Mouse (Mus musculus) olfactory bulb, adult 2 months (tissue): Measurements from ENCODE around the gene Proca1. TPM values are rescaled to one million over a fixed set of nuclear protein-coding genes. Genes with fewer than 3 reads are reported as not detected.
A peak's percentile ranks its signal among the peaks of the same experiment; 100 is the strongest.

Experiments
- H3K27ac ChIP-seq: fragments of 200-500 bp; 2 replicates; pipeline ENCODE4 v1.5.1; 2012; ENCODE audit warnings: low read depth, low read length; ENCODE audit not compliant: insufficient read depth
- H3K4me1 ChIP-seq: fragments of 200-500 bp; 2 replicates; pipeline ENCODE4 v1.6.1; 2012; ENCODE audit warnings: low read length; ENCODE audit not compliant: control insufficient read depth, insufficient read depth
- H3K4me3 ChIP-seq: fragments of 200-500 bp; 2 replicates; pipeline ENCODE4 v1.5.1; 2012; ENCODE audit warnings: mild to moderate bottlenecking, low read depth, low read length, moderate library complexity; ENCODE audit not compliant: insufficient read depth
- CTCF ChIP-seq: fragments of 200-500 bp; IDR thresholded peaks from 2 replicates; pipeline ENCODE4 v1.5.1; 2012; ENCODE audit warnings: low read depth, mild to moderate bottlenecking, low read length, moderate library complexity; ENCODE audit not compliant: insufficient read depth
- POLR2A ChIP-seq: fragments of 200-500 bp; IDR thresholded peaks from 2 replicates; pipeline ENCODE4 v1.6.1; 2012; ENCODE audit warnings: mild to moderate bottlenecking, low read depth, low read length, moderate library complexity; ENCODE audit not compliant: insufficient read depth
- WGBS: fragments of 180-500 bp; shearing (Covaris S2); methylation state at CpG from one replicate; pipeline ENCODE4 v1.1.7; 2018; 5-methylcytosine and 5-hydroxymethylcytosine counted together
- polyA plus RNA-seq: library from polyadenylated mRNA; stranded (reverse); fragments of >200 nt; gene quantifications from 2 replicates; pipeline ENCODE4 v1.2.4, GENCODE M21; 2012; ENCODE audit warnings: low replicate concordance; ENCODE audit not compliant: missing spikeins, insufficient read depth, insufficient read length

Proca1 gene
- polyA plus RNA-seq, 1 experiment: not detected

DNA sequence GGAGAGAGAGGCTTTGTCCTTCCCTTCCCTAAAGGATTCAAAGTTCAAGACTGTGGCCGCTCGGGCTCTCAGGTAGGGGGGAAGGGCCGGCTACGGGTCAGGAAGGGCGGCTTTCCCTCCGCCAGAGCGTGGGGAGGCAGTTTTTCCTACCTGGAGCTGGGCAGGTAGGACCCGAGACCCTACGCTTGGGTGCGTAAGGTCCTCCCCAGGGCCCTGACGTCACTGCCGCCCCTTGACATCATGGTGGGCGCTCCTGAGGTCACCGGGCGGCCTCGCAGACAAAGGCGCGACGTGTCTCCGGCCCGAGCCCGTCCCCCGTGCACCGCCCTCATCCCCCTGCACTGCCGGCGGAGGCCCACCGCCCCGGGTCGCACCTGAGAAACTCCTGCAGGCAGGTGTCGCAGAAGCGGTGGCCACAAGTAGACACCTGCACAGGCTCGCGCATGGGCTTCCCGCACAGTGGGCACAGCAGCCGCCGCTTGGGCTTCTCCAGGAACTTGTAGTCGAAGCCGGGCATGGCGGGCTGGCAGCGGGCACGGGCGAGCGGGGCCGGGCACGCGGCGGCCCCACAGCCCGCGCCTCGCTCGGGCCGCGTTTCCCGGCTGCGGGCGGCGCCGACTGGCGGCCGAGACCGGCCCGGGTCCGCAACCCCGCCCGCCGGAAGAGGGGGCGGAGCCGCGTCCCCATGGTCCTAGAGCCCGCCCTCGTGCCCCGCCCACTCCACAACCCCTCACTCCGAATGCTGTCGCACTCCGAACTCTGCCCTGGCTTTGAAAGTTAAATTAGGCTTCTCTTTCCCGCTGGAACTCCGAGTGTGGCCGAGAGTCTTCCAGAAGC is 28.1 kb upstream of the Proca1 start, which contains the start of gene Traf4:
TSS of gene Traf4 (minus strand) at position 666 of the 837 bp plus-strand sequence.
- TF ChIP-seq POLR2A (peak; percentile 68), CTCF (no peak)
- peaks cover 33% of the 10 kb centered on the region for H3K4me1 ChIP-seq
- H3K27ac ChIP-seq: peak within 1 kb of the TSS; percentile 65
- WGBS: under 1% methylated on average over 78 of the region's 78 CpGs
- H3K4me3 ChIP-seq: peak within 1 kb of the TSS; percentile 78

DNA sequence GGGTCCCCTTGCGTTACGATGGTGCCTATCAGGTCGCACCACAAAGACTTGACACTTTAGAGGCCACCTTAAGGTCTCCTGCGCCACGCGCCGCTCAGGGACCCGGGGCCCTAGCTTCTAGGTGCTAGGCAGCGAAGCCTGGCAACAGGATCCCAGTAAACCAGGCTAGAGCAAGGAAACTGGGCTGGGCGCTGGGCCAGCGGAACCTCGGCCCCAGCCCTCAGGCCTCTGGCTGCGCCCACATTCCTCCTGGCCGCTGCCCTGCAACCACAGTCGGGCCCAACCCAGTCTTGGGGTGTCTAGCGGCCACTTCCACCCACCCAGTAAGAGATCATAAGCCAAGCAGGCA is 27.5 kb upstream of the Proca1 start:
- 2% methylated on average over 16 of the region's 16 CpGs for WGBS
- no peak overlapping the region for H3K27ac ChIP-seq
- H3K4me1 ChIP-seq: peaks cover 33% of the 10 kb centered on the region
- peak overlapping the region; percentile 78 for H3K4me3 ChIP-seq
- TF ChIP-seq CTCF (no peak), POLR2A (no peak)

DNA sequence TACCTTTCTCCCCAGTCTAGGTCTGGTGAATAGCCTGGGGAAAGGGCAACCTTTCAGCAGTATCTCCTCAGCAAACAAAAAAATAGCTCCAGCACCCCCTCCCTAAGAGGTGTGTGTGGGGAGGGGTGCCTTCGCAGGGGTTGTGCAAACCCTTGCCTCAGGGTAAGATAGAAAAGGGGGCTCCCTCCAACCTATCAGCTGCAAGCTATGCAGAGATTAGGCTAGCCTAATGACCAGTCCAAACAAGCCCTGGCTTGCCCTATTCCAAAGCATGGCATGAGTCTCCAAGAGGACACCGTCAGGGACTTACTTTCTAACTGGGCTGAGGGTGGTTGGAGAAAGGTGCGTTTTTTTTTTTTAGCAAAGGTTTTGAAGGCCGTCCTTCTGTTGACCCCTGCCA is 27.0 kb upstream of the Proca1 start:
- Histone ChIP-seq H3K27ac (no peak overlapping the region), H3K4me1 (peaks cover 33% of the 10 kb centered on the region), H3K4me3 (no peak overlapping the region)
- WGBS: 60% methylated on average over 4 of the region's 4 CpGs
- TF ChIP-seq CTCF: no peak

DNA sequence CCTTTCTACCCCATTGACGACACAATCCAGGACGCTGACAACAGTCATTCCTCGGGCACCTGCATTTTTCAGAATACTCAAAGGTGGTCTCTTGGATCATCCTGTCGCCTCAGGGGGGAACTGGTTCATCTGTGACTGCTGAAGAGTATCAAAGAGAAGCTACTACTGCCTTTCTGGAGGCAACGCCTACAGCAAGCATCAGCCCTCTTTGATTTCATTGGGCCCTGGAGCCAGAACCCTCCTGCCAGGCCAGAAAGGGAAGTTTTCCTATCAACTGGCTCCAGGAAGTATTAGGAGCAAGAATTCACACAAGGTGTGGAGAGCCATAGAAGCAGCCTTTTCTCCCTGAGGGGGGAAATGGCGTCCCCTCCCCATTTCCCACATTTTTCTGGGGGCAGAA is 26.6 kb upstream of the Proca1 start:
- TF ChIP-seq CTCF (no peak), POLR2A (no peak)
- Histone ChIP-seq H3K4me3 (no peak overlapping the region), H3K27ac (no peak overlapping the region), H3K4me1 (peaks cover 33% of the 10 kb centered on the region)
- WGBS: 90% methylated on average over 6 of the region's 6 CpGs

DNA sequence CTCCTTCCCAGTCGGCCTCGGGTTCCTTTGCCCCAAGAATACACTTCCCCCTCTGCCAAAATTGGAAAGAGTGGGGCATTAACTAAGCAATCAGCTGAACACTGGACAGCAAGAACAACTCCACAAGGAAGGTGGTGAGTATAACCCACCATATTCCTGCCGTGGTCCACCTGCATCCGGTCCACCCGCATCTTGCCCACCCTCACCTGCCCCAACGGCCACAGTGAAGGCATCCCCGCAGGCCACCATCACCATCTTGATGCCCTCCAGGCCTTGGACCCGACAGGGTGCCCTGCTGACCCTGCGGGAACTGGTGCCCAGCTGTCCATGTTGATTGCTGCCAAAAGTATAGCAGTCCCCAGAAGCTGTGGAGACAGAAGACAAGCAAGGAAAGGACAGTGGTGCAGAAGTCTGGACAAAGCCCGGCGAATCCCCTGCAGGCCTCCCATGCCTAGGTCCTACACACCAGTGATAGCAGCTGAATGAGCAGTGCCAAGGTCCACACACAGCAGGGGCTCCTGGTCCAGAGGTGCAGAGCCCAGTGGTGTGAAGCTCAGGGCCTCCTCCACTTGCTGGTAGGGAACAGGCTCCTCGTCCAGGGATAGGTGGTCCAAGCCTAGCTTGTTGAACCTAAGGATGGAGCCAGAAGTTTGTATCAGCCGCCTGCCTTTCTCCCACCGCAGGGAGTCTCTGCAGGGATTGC is 25.8 kb upstream of the Proca1 start:
- peaks cover 27% of the 10 kb centered on the region for H3K4me1 ChIP-seq
- H3K4me3 ChIP-seq: no peak overlapping the region
- H3K27ac ChIP-seq: no peak overlapping the region
- TF ChIP-seq CTCF: no peak
- TF ChIP-seq POLR2A: no peak
- 92% methylated on average over 14 of the region's 14 CpGs for WGBS

DNA sequence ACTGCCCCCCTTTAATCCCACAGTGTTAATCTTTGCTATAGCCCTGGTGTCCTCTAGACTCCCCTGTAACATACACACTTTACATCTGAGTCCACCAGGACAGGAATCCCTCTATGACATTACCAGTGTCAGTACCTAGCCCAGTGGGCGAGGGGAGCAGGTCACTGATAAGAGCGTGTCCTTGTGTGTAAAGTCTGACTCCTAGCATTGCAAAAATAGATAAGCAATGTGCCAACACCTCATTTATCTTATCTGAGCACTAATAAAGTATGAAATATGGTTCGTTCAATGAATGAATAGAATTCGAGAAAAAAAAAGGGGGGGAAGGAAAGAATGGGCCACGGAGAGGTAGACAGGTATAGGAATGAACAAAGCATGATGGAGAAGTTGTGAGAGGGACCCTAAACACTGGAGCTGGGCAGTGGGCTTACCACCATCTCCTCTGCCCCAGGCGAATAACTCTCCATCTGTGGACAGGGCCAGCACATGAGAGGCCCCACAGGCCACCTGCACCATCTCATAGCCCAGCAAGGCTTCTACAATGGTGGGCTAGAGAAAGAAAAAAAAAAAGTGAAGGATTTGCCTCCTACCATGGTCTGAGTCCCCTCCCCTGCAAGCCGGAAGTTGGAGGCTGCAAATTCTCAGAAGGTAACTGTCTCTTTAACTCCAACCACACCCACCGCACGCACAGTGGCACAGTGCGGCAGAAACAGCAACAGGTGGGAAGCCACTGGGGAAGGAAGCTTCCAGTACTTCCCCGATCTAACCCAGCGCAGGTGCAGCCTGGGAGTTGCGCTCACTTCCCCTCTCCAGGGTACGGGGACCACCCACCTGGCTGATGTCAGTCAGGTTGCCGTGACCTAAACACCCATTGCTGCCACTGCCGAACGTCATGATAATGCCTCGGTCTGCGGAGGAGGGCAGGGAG is 24.4 kb upstream of the Proca1 start:
- TF ChIP-seq POLR2A: no peak
- no peak for TF ChIP-seq CTCF
- no peak overlapping the region for H3K27ac ChIP-seq
- 60% methylated on average over 19 of the region's 19 CpGs for WGBS
- peaks cover 18% of the 10 kb centered on the region for H3K4me1 ChIP-seq
- no peak overlapping the region for H3K4me3 ChIP-seq

DNA sequence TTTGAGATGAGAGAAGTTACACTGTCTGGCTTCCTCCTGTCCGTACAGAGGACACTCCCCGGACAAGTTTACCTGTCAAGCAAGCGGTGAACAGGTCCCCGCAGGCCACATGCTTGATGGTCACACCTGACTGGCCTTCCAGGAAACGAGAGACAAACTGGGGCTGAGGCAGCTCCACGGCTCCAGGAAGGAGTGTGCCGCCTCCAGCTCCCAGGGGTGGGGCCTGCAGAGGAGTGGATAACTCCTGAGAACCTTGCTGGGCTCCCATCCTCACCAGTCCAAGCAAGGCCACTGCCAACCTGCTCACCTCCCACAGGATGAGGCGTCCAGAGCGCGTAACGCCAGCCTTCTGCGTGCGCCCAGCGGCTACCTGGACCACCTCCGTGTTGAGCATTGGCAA is 22.9 kb upstream of the Proca1 start:
- TF ChIP-seq POLR2A (no peak), CTCF (no peak)
- Histone ChIP-seq H3K27ac (no peak overlapping the region), H3K4me3 (no peak overlapping the region), H3K4me1 (peaks cover 6% of the 10 kb centered on the region)
- 95% methylated on average over 15 of the region's 15 CpGs for WGBS

DNA sequence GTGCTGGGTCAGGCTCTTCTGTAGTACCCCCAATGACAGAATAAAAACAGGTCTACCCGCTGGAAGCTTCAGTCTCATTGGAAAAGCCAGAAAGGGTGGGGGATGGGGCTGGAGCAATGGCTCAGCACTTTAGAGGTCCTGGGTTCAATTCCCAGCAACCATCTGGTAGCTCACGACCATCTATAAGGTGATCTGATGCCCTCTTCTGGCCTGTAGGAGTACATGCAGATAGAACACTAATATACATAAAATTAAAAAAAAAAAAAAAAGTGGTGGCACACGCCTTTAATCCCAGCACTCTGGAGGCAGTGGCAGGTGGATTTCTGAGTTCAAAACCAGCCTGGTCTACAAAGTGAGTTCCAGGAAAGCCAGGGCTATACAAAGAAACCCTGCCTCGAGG is 21.9 kb upstream of the Proca1 start:
- WGBS: 67% methylated on average over 4 of the region's 4 CpGs
- TF ChIP-seq POLR2A: no peak
- no peak for TF ChIP-seq CTCF

DNA sequence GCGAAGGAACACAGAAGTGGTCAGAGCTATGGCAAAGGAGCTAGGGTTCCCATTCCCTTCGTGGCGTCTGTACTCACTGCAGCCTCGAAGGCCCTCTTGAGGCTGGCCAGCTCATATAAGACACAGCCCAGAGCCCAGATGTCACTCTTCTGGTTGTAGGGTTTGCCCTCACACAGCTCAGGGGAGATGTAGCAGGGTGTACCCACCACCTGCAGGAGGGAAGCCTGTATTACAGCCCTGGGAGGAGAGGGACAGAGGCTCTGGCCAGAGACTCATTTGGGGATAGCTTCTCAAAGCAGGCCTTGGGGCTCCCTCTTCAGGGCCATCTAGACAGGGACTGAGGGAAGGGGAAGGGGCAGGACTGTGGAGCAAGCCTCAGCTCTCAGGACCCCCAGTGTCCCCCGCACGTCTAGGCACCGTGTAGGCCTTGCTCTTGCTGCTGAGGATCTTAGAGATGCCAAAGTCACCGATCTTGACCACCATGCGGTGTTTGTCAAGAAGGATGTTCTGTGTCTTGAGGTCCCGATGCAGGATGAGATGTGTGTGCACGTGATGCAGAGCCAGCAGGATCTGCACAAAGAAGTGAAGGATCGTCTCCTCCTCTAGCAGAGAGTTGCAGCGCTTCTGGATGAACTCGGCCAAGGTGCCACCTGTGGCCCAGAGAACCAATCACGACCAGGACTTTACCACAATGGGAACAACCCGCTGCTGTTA is 21.0 kb upstream of the Proca1 start:
- Histone ChIP-seq H3K4me1 (peaks cover 7% of the 10 kb centered on the region; the same call in 1 of the 2 replicates), H3K27ac (no peak overlapping the region), H3K4me3 (no peak overlapping the region)
- WGBS: 85% methylated on average over 16 of the region's 16 CpGs
- TF ChIP-seq CTCF (no peak), POLR2A (no peak)

More for the DNA sequence above, 21.9 kb upstream of the Proca1 start:
- Histone ChIP-seq H3K27ac (no peak overlapping the region), H3K4me3 (no peak overlapping the region), H3K4me1 (no peaks in the 10 kb centered on the region)
